ENCODE assay signal across 8 mouse cellular contexts in genomic region chr6:128334397-128335124, GRCm38 (mm10). TPM values are rescaled to one million over a fixed set of nuclear protein-coding genes. Genes with fewer than 3 reads are reported as not detected.
DNase-seq lines count a peak whose midpoint lies in the region; ATAC-seq lines count a peak whose summit lies in the region.

No protein-coding gene starts in this region.

- H3K27ac ChIP-seq in intestine, embryonic 14.5 days (ENCODE audit: low read depth): no peak overlapping the region

- no peak overlapping the region for H3K4me2 ChIP-seq in intestine, embryonic 14.5 days (ENCODE audit: low read length)

- H3K9me3 ChIP-seq in intestine, embryonic 14.5 days (ENCODE audit: control insufficient read depth, low read length): no peaks in the 10 kb centered on the region

- ATAC-seq in common myeloid progenitor, adult 5-6 weeks (replicated peaks; ENCODE audit: low read depth, poor library complexity, severe bottlenecking): peak; percentile 96
- no peak; the same call in 1 of the 2 replicates for ATAC-seq in intestine, embryonic 14.5 days (replicated peaks; ENCODE audit: low FRiP score, low TSS enrichment, low read depth)
- peak; percentile 89 for ATAC-seq in megakaryocyte-erythroid progenitor cell, adult 5-6 weeks (replicated peaks; ENCODE audit: low FRiP score, low TSS enrichment, poor library complexity, severe bottlenecking)

- H3K27me3 ChIP-seq in intestine, embryonic 14.5 days (replicated peaks; ENCODE audit: control insufficient read depth, insufficient read depth, low read length): no peaks in the 10 kb centered on the region

- WGBS in intestine, embryonic 14.5 days: 22% methylated on average over 12 of the region's 12 CpGs

- H3K9ac ChIP-seq in intestine, embryonic 14.5 days (ENCODE audit: low read length): no peak overlapping the region

- H3K36me3 ChIP-seq in intestine, embryonic 14.5 days (ENCODE audit: control insufficient read depth, insufficient read depth, low read length): peaks cover 43% of the 10 kb centered on the region

- intact Hi-C loops in left cerebral cortex, postnatal 10 days (cut with DNase I): no loop called here

- no peak overlapping the region for H3K4me3 ChIP-seq in intestine, embryonic 14.5 days (ENCODE audit: low read depth, low read length)

- peak; percentile 37 for DNase-seq in ovary, adult 18-20 months (ENCODE audit: low spot score)
- no peak for DNase-seq in ovary, postnatal 10 days (ENCODE audit: low spot score)
- DNase-seq in gastrocnemius, postnatal 25 days: peak; percentile 23
- peak; percentile 88 for DNase-seq in intestine, embryonic 14.5 days (ENCODE audit: low spot score)
- DNase-seq in left cerebral cortex, postnatal 10 days (ENCODE audit: extremely low spot score in 1 of 2, low spot score in 2 of 2): peak; percentile 46 to 82
- DNase-seq in right cerebral cortex, postnatal 4 days: peak; percentile 80

- peaks cover 7% of the 10 kb centered on the region for H3K4me1 ChIP-seq in intestine, embryonic 14.5 days (replicated peaks; ENCODE audit: control insufficient read depth, insufficient read depth, low read length)

RNA-seq across cellular contexts. Expression of gene Tulp3, which starts 21.1 kb away (rescaled TPM):
- total RNA-seq in common myeloid progenitor, adult 5-6 weeks (2017): 0.19 and 0.27 TPM in 2 replicates
- 1 to 10 TPM; 5.7 to 5.9 TPM for total RNA-seq in gastrocnemius, postnatal 25 days (2021)
- 14.4 and 18.6 TPM in 2 replicates for polyA plus RNA-seq in intestine, embryonic 14.5 days (2014; fragmentation: Nextera tagmentation; extraction: Ambion mirVana)
- total RNA-seq in left cerebral cortex, postnatal 10 days (2021): 10 to 100 TPM; 16.9 to 17.6 TPM
- total RNA-seq in megakaryocyte-erythroid progenitor cell, adult 5-6 weeks (2014; fragmentation: Nextera tagmentation): 0.33 and 2.6 TPM in 2 replicates
- 0.47 and 8.3 TPM in 2 replicates for total RNA-seq in megakaryocyte-erythroid progenitor cell, adult 5-6 weeks (2017)

RNA-seq across cellular contexts. Expression of gene Rhno1, which starts 28.1 kb away (rescaled TPM):
- 39.5 and 43.8 TPM in 2 replicates for total RNA-seq in common myeloid progenitor, adult 5-6 weeks (2017)
- total RNA-seq in gastrocnemius, postnatal 25 days (2021): 1 to 10 TPM; 6.0 to 7.4 TPM
- polyA plus RNA-seq in intestine, embryonic 14.5 days (2014; fragmentation: Nextera tagmentation; extraction: Ambion mirVana): 125 and 136 TPM in 2 replicates
- 10 to 100 TPM; 19.8 to 21.5 TPM for total RNA-seq in left cerebral cortex, postnatal 10 days (2021)
- total RNA-seq in megakaryocyte-erythroid progenitor cell, adult 5-6 weeks (2014; fragmentation: Nextera tagmentation): 82.4 and 109 TPM in 2 replicates
- 53.5 and 57.2 TPM in 2 replicates for total RNA-seq in megakaryocyte-erythroid progenitor cell, adult 5-6 weeks (2017)

RNA-seq across cellular contexts. Expression of gene Foxm1, which starts 28.2 kb away (rescaled TPM):
- 10.9 and 19.5 TPM in 2 replicates for total RNA-seq in common myeloid progenitor, adult 5-6 weeks (2017)
- 1 to 10 TPM; 1.2 to 1.6 TPM for total RNA-seq in gastrocnemius, postnatal 25 days (2021)
- polyA plus RNA-seq in intestine, embryonic 14.5 days (2014; fragmentation: Nextera tagmentation; extraction: Ambion mirVana): 37.2 and 41.4 TPM in 2 replicates
- total RNA-seq in left cerebral cortex, postnatal 10 days (2021): 1 to 10 TPM; 4.5 to 4.8 TPM
- total RNA-seq in megakaryocyte-erythroid progenitor cell, adult 5-6 weeks (2014; fragmentation: Nextera tagmentation): 60.1 and 63.2 TPM in 2 replicates
- total RNA-seq in megakaryocyte-erythroid progenitor cell, adult 5-6 weeks (2017): 5.8 and 6.7 TPM in 2 replicates

RNA-seq across cellular contexts. Expression of gene Tead4, which starts 33.9 kb away (rescaled TPM):
- not detected in 2 replicates for total RNA-seq in common myeloid progenitor, adult 5-6 weeks (2017)
- 1 to 10 TPM; 5.9 to 8.6 TPM for total RNA-seq in gastrocnemius, postnatal 25 days (2021)
- 1.7 and 1.9 TPM in 2 replicates for polyA plus RNA-seq in intestine, embryonic 14.5 days (2014; fragmentation: Nextera tagmentation; extraction: Ambion mirVana)
- 1 to 10 TPM in 1 of 2 experiments, under 1 TPM in 1; 0.85 to 1.1 TPM for total RNA-seq in left cerebral cortex, postnatal 10 days (2021)
- total RNA-seq in megakaryocyte-erythroid progenitor cell, adult 5-6 weeks (2014; fragmentation: Nextera tagmentation): not detected in 2 replicates
- total RNA-seq in megakaryocyte-erythroid progenitor cell, adult 5-6 weeks (2017): 0.72 TPM in 1 of 2 replicates, not detected in the other

RNA-seq across cellular contexts. Expression of gene Tex52, which starts 40.7 kb away (rescaled TPM):
- total RNA-seq in common myeloid progenitor, adult 5-6 weeks (2017): not detected in 2 replicates
- total RNA-seq in gastrocnemius, postnatal 25 days (2021): not detected
- polyA plus RNA-seq in intestine, embryonic 14.5 days (2014; fragmentation: Nextera tagmentation; extraction: Ambion mirVana): 0.43 TPM in 1 of 2 replicates, not detected in the other
- total RNA-seq in left cerebral cortex, postnatal 10 days (2021): not detected
- total RNA-seq in megakaryocyte-erythroid progenitor cell, adult 5-6 weeks (2014; fragmentation: Nextera tagmentation): 0.87 TPM in 1 of 2 replicates, not detected in the other
- 1.3 TPM in 1 of 2 replicates, not detected in the other for total RNA-seq in megakaryocyte-erythroid progenitor cell, adult 5-6 weeks (2017)
